Mouse (Mus musculus): ENCODE measurements around the gene Wasf3. TPM values are rescaled to one million over a fixed set of nuclear protein-coding genes. Genes with fewer than 3 reads are reported as not detected.
"Not testable (repeated sequence)": the region's sequence is repeated elsewhere in the genome, so short reads cannot be mapped to it uniquely, and the experiment has no call there.

Wasf3 gene
- total RNA-seq, 1 experiment = 6.2 TPM

DNA sequence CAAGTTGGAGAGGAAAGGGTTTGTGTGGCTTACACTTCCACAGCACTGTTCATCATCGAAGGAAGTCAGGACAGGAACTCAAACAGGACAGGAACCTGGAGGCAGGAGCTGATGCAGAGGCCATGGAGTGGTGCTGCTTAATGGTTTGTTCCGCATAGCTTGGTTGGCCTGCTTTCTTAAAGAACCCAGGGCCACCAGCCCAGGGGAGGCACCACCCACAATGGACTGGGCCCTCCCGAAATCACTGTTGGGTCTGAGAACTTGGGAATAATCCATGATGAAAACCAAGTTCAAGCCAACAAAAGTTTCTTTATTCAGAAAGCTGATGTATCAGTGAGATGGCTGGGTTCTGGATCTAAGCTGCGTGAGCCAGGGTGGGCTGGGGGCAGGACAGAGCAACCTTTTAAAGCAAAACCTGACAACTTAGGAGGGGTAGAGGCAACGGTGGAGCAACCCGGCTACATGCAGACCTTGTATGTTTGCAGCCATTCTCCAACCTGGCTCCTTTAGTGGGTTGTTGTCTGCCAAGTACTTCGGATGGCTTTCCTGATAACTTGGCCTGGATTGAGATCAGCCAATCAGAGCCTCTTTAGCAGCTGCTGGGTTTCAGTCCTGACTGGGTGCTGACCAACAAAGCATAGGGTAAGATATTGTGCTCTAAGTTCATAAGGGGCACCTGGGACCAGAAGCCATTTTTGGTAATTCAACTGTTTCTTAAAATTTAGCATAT lies 13.8 kb downstream of the Wasf3 start:
- TF ChIP-seq ZNF384 (IDR thresholded peaks at IDR 0.05; ENCODE audit: low read depth, low read length) (no peak), HCFC1 (IDR thresholded peaks at IDR 0.05; ENCODE audit: borderline replicate concordance, insufficient read depth, low read length) (no peak), ZC3H11A (IDR thresholded peaks at IDR 0.05; ENCODE audit: borderline replicate concordance, low read depth, low read length) (no peak), CHD2 (IDR thresholded peaks at IDR 0.05; ENCODE audit: low read depth, low read length) (no peak), MAFK (IDR thresholded peaks at IDR 0.05; ENCODE audit: insufficient read depth, low read depth, low read length) (no peak)
- H3K4me3 ChIP-seq (ENCODE audit: insufficient read depth in 1 of 2, low read depth in 1 of 2, low read length in 2 of 2, poor library complexity in 1 of 2, severe bottlenecking in 1 of 2) = no peak overlapping the region
- H3K9me3 ChIP-seq (ENCODE audit: control insufficient read depth, insufficient read depth, low read depth, low read length) = no peaks in the 10 kb centered on the region
- no peaks in the 10 kb centered on the region for H3K36me3 ChIP-seq (ENCODE audit: control insufficient read depth, insufficient read depth, low read length, poor library complexity, severe bottlenecking)
- H3K4me1 ChIP-seq (ENCODE audit: control insufficient read depth in 2 of 2, insufficient read depth in 2 of 2, low read length in 2 of 2, poor library complexity in 1 of 2) = peaks cover 0 to 3% of the 10 kb centered on the region in 2 experiments; a peak in 2 of 4 replicates
- DNase-seq (ENCODE audit: low read depth, low spot score) = no peak
- no peak overlapping the region for H3K9ac ChIP-seq (ENCODE audit: insufficient read depth, low read depth, low read length, poor library complexity, severe bottlenecking)
- in situ Hi-C loops (cut with MboI; ENCODE audit: low sequenced_read_pairs in 2 of 2, unreplicated experiment in 2 of 2) = loop anchor here in 1 of 2 experiments (25.0 kb wide), 1 partner anchor 89 kb away; the partner anchor contains the start of genes Gm6370 and Gm6408
- H3K27ac ChIP-seq (ENCODE audit: insufficient read depth, low read depth, low read length, poor library complexity, severe bottlenecking) = no peak overlapping the region

DNA sequence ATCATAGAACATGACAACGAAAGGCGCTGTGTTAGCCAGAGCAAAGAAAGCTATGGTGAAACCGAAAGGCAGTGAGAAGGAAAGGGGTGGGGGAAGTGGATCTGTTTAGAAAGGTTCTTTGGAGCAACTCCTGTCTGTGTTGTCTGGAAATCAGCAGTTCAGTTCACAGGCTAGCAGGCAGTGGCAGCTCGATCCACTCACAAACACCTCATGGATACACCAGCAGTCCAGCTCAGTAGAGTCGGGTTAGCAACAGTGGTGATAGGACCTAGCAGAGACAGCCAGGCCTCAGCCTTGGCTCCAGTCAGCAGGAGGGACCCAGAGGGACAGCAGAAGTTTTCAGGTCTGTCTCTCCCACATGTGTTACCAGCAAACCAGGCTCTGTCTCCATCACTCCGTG lies 16.2 kb downstream of the Wasf3 start:
- H3K9me3 ChIP-seq (ENCODE audit: control insufficient read depth, insufficient read depth, low read depth, low read length); DNase-seq (ENCODE audit: low read depth, low spot score); H3K9ac ChIP-seq (ENCODE audit: insufficient read depth, low read depth, low read length, poor library complexity, severe bottlenecking); in situ Hi-C loops (cut with MboI; ENCODE audit: low sequenced_read_pairs in 2 of 2, unreplicated experiment in 2 of 2); H3K36me3 ChIP-seq (ENCODE audit: control insufficient read depth, insufficient read depth, low read length, poor library complexity, severe bottlenecking); H3K4me3 ChIP-seq (ENCODE audit: insufficient read depth in 1 of 2, low read depth in 1 of 2, low read length in 2 of 2, poor library complexity in 1 of 2, severe bottlenecking in 1 of 2); H3K27ac ChIP-seq (ENCODE audit: insufficient read depth, low read depth, low read length, poor library complexity, severe bottlenecking); H3K4me1 ChIP-seq (ENCODE audit: control insufficient read depth in 2 of 2, insufficient read depth in 2 of 2, low read length in 2 of 2, poor library complexity in 1 of 2): not testable (repeated sequence)

DNA sequence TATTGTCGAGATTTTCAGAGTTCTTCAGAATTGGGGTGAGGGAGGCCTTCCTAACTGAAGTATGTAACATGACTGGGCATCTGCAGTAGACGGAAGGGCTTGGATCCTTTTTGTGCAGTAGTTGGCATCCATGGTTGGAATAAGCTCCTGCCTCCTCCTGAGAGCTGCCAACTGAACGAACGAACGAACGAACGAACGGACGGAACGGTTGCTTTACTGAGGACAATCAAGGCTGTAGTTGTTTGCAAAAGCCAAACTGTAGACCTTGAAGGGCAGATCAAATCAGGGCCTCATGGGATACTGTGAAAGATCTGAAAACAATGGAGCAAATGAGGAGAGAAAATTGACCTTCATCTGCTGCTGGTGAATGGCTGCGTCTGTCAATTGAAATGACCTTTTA lies 17.5 kb downstream of the Wasf3 start:
- DNase-seq (ENCODE audit: low read depth, low spot score) = no peak
- Histone ChIP-seq H3K4me3 (ENCODE audit: insufficient read depth in 1 of 2, low read depth in 1 of 2, low read length in 2 of 2, poor library complexity in 1 of 2, severe bottlenecking in 1 of 2) (no peak overlapping the region), H3K27ac (ENCODE audit: insufficient read depth, low read depth, low read length, poor library complexity, severe bottlenecking) (no peak overlapping the region), H3K4me1 (ENCODE audit: control insufficient read depth in 2 of 2, insufficient read depth in 2 of 2, low read length in 2 of 2, poor library complexity in 1 of 2) (peaks cover 0 to 5% of the 10 kb centered on the region in 2 experiments; a peak in 2 of 4 replicates), H3K9ac (ENCODE audit: insufficient read depth, low read depth, low read length, poor library complexity, severe bottlenecking) (no peak overlapping the region), H3K36me3 (ENCODE audit: control insufficient read depth, insufficient read depth, low read length, poor library complexity, severe bottlenecking) (no peaks in the 10 kb centered on the region; the same call in 1 of the 2 replicates), H3K9me3 (ENCODE audit: control insufficient read depth, insufficient read depth, low read depth, low read length) (no peaks in the 10 kb centered on the region)
- no peak for TF ChIP-seq HCFC1 (IDR thresholded peaks at IDR 0.05; ENCODE audit: borderline replicate concordance, insufficient read depth, low read length)
- no peak for TF ChIP-seq ZNF384 (IDR thresholded peaks at IDR 0.05; ENCODE audit: low read depth, low read length)
- TF ChIP-seq MAFK (IDR thresholded peaks at IDR 0.05; ENCODE audit: insufficient read depth, low read depth, low read length) = no peak
- TF ChIP-seq CHD2 (IDR thresholded peaks at IDR 0.05; ENCODE audit: low read depth, low read length) = no peak
- TF ChIP-seq ZC3H11A (IDR thresholded peaks at IDR 0.05; ENCODE audit: borderline replicate concordance, low read depth, low read length) = no peak
- in situ Hi-C loops (cut with MboI; ENCODE audit: low sequenced_read_pairs in 2 of 2, unreplicated experiment in 2 of 2) = no loop called here

DNA sequence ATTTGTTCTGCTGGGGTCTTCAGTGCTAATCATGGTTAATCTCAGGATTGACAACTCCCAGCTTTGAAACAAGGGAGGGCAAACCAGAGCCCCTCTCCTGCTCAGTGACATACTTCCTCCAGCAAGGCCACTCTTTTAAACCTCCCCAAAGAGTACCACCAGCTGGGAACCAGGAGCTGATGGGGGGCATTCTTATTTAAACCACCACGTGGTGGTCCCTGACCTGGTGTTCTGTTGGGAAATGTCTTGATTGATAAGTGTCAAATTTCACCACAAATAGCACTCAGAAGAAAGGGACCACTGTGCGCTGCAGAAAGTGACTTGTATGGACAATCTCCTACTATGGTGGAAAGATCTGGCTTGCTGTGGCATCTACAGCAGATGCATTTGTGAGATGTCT lies 19.1 kb downstream of the Wasf3 start:
- TF ChIP-seq ZNF384 (IDR thresholded peaks at IDR 0.05; ENCODE audit: low read depth, low read length) (no peak), MAFK (IDR thresholded peaks at IDR 0.05; ENCODE audit: insufficient read depth, low read depth, low read length) (no peak), HCFC1 (IDR thresholded peaks at IDR 0.05; ENCODE audit: borderline replicate concordance, insufficient read depth, low read length) (no peak), ZC3H11A (IDR thresholded peaks at IDR 0.05; ENCODE audit: borderline replicate concordance, low read depth, low read length) (no peak), CHD2 (IDR thresholded peaks at IDR 0.05; ENCODE audit: low read depth, low read length) (no peak)
- no peaks in the 10 kb centered on the region; the same call in 1 of the 2 replicates for H3K36me3 ChIP-seq (ENCODE audit: control insufficient read depth, insufficient read depth, low read length, poor library complexity, severe bottlenecking)
- H3K4me1 ChIP-seq (ENCODE audit: control insufficient read depth in 2 of 2, insufficient read depth in 2 of 2, low read length in 2 of 2, poor library complexity in 1 of 2) = peaks cover 0 to 12% of the 10 kb centered on the region in 2 experiments; a peak in 3 of 4 replicates
- H3K4me3 ChIP-seq (ENCODE audit: insufficient read depth in 1 of 2, low read depth in 1 of 2, low read length in 2 of 2, poor library complexity in 1 of 2, severe bottlenecking in 1 of 2) = no peak overlapping the region
- H3K27ac ChIP-seq (ENCODE audit: insufficient read depth, low read depth, low read length, poor library complexity, severe bottlenecking) = no peak overlapping the region
- H3K9me3 ChIP-seq (ENCODE audit: control insufficient read depth, insufficient read depth, low read depth, low read length) = no peaks in the 10 kb centered on the region
- H3K9ac ChIP-seq (ENCODE audit: insufficient read depth, low read depth, low read length, poor library complexity, severe bottlenecking) = no peak overlapping the region
- no peak for DNase-seq (ENCODE audit: low read depth, low spot score)
- in situ Hi-C loops (cut with MboI; ENCODE audit: low sequenced_read_pairs in 2 of 2, unreplicated experiment in 2 of 2) = no loop called here

All from ES-E14 (cell line).